Mouse (Mus musculus): Measurements from ENCODE around the gene Odf2. TPM values are rescaled to one million over a fixed set of nuclear protein-coding genes. Genes with fewer than 3 reads are reported as not detected.

Odf2 gene
- polyA plus RNA-seq, 1 experiment from 2014 or later = 80.5 TPM

- Histone ChIP-seq H3K9me3 (ENCODE audit: control insufficient read depth, low read length) (no peaks in the 10 kb centered on the region), H3K27ac (replicated peaks; ENCODE audit: low read depth, low read length) (no peak within 1 kb of the TSS), H3K36me3 (ENCODE audit: control insufficient read depth, insufficient read depth, low read length) (peaks cover 3% of the 10 kb centered on the region; the same call in 1 of the 2 replicates), H3K4me3 (ENCODE audit: low read depth, low read length) (peak within 1 kb of the TSS; percentile 87), H3K4me2 (ENCODE audit: low read depth, severe bottlenecking) (peak within 1 kb of the TSS; percentile 55), H3K9ac (ENCODE audit: low read length) (peak within 1 kb of the TSS; percentile 69), H3K4me1 (ENCODE audit: control insufficient read depth, insufficient read depth, low read length) (0 out of 2 replicates have a peak, but pooled peaks cover 4% of the 10 kb centered on the region), H3K27me3 (ENCODE audit: control insufficient read depth, insufficient read depth, low read length) (no peaks in the 10 kb centered on the region)
- DNase-seq (ENCODE audit: low spot score) = peak; percentile 98
- 3% methylated on average over 44 of the region's 44 CpGs for WGBS
- ATAC-seq (ENCODE audit: insufficient number of reproducible peaks, low FRiP score, low TSS enrichment, low read depth) = peak; percentile 89
Observed at GRCm38 (mm10) chr2:29934906-29935599, 46.0 kb downstream of the Odf2 start, which contains the start of gene Gle1. Gene Gle1 (plus strand): TSS chr2:29935426.

- WGBS = 93% methylated on average over 9 of the region's 9 CpGs
- DNase-seq (ENCODE audit: low spot score) = no peak
Observed at GRCm38 (mm10) chr2:29940073-29940472, 51.1 kb downstream of the Odf2 start.

GRCm38 (mm10) chr2:29940826-29941225, 51.8 kb downstream of the Odf2 start:
- Histone ChIP-seq H3K4me1 (ENCODE audit: control insufficient read depth, insufficient read depth, low read length) (0 out of 2 replicates have a peak, but pooled peaks cover 4% of the 10 kb centered on the region), H3K9ac (ENCODE audit: low read length) (no peak overlapping the region), H3K36me3 (ENCODE audit: control insufficient read depth, insufficient read depth, low read length) (peaks cover 19% of the 10 kb centered on the region), H3K9me3 (ENCODE audit: control insufficient read depth, low read length) (no peaks in the 10 kb centered on the region), H3K27me3 (ENCODE audit: control insufficient read depth, insufficient read depth, low read length) (no peaks in the 10 kb centered on the region), H3K27ac (replicated peaks; ENCODE audit: low read depth, low read length) (no peak overlapping the region), H3K4me3 (ENCODE audit: low read depth, low read length) (no peak overlapping the region), H3K4me2 (ENCODE audit: low read depth, severe bottlenecking) (no peak overlapping the region)
- ATAC-seq (ENCODE audit: insufficient number of reproducible peaks, low FRiP score, low TSS enrichment, low read depth) (no peak), DNase-seq (ENCODE audit: low spot score) (no peak)
- 94% methylated on average over 7 of the region's 7 CpGs for WGBS

More at GRCm38 (mm10) chr2:29940073-29940472, 51.1 kb downstream of the Odf2 start:
- 0 out of 2 replicates have a peak, but pooled peaks cover 4% of the 10 kb centered on the region for H3K4me1 ChIP-seq (ENCODE audit: control insufficient read depth, insufficient read depth, low read length)
- H3K27ac ChIP-seq (replicated peaks; ENCODE audit: low read depth, low read length) = no peak overlapping the region
- H3K9me3 ChIP-seq (ENCODE audit: control insufficient read depth, low read length) = no peaks in the 10 kb centered on the region
- no peaks in the 10 kb centered on the region for H3K27me3 ChIP-seq (ENCODE audit: control insufficient read depth, insufficient read depth, low read length)
- no peak for ATAC-seq (ENCODE audit: insufficient number of reproducible peaks, low FRiP score, low TSS enrichment, low read depth)
- H3K4me3 ChIP-seq (ENCODE audit: low read depth, low read length) = no peak overlapping the region
- H3K4me2 ChIP-seq (ENCODE audit: low read depth, severe bottlenecking) = no peak overlapping the region
- H3K36me3 ChIP-seq (ENCODE audit: control insufficient read depth, insufficient read depth, low read length) = peaks cover 18% of the 10 kb centered on the region
- no peak overlapping the region for H3K9ac ChIP-seq (ENCODE audit: low read length)

GRCm38 (mm10) chr2:29944723-29945122, 55.7 kb downstream of the Odf2 start:
- Histone ChIP-seq H3K4me2 (ENCODE audit: low read depth, severe bottlenecking) (no peak overlapping the region), H3K36me3 (ENCODE audit: control insufficient read depth, insufficient read depth, low read length) (peaks cover 18% of the 10 kb centered on the region), H3K4me3 (ENCODE audit: low read depth, low read length) (no peak overlapping the region), H3K4me1 (ENCODE audit: control insufficient read depth, insufficient read depth, low read length) (no peaks in the 10 kb centered on the region), H3K27me3 (ENCODE audit: control insufficient read depth, insufficient read depth, low read length) (no peaks in the 10 kb centered on the region), H3K9me3 (ENCODE audit: control insufficient read depth, low read length) (no peaks in the 10 kb centered on the region), H3K27ac (replicated peaks; ENCODE audit: low read depth, low read length) (no peak overlapping the region), H3K9ac (ENCODE audit: low read length) (no peak overlapping the region)
- DNase-seq (ENCODE audit: low spot score) (no peak), ATAC-seq (ENCODE audit: insufficient number of reproducible peaks, low FRiP score, low TSS enrichment, low read depth) (no peak)
- WGBS = 23% methylated on average over 1 of the region's 1 CpGs

- no peak for ATAC-seq (ENCODE audit: insufficient number of reproducible peaks, low FRiP score, low TSS enrichment, low read depth)
Observed at GRCm38 (mm10) chr2:29948896-29949295, 59.9 kb downstream of the Odf2 start.

GRCm38 (mm10) chr2:29961246-29961645, 72.2 kb downstream of the Odf2 start:
- ATAC-seq (ENCODE audit: insufficient number of reproducible peaks, low FRiP score, low TSS enrichment, low read depth) (no peak), DNase-seq (ENCODE audit: low spot score) (no peak)
- H3K9me3 ChIP-seq (ENCODE audit: control insufficient read depth, low read length) = no peaks in the 10 kb centered on the region
- no peak overlapping the region for H3K27ac ChIP-seq (replicated peaks; ENCODE audit: low read depth, low read length)
- no peak overlapping the region for H3K9ac ChIP-seq (ENCODE audit: low read length)
- H3K27me3 ChIP-seq (ENCODE audit: control insufficient read depth, insufficient read depth, low read length) = no peaks in the 10 kb centered on the region
- no peaks in the 10 kb centered on the region for H3K4me1 ChIP-seq (ENCODE audit: control insufficient read depth, insufficient read depth, low read length)
- H3K36me3 ChIP-seq (ENCODE audit: control insufficient read depth, insufficient read depth, low read length) = no peaks in the 10 kb centered on the region; the same call in 1 of the 2 replicates
- WGBS = 98% methylated on average over 7 of the region's 7 CpGs
- H3K4me2 ChIP-seq (ENCODE audit: low read depth, severe bottlenecking) = no peak overlapping the region
- H3K4me3 ChIP-seq (ENCODE audit: low read depth, low read length) = no peak overlapping the region

More at GRCm38 (mm10) chr2:29948896-29949295, 59.9 kb downstream of the Odf2 start:
- Histone ChIP-seq H3K9me3 (ENCODE audit: control insufficient read depth, low read length) (no peaks in the 10 kb centered on the region), H3K27me3 (ENCODE audit: control insufficient read depth, insufficient read depth, low read length) (no peaks in the 10 kb centered on the region), H3K36me3 (ENCODE audit: control insufficient read depth, insufficient read depth, low read length) (peaks cover 16% of the 10 kb centered on the region; the same call in 1 of the 2 replicates), H3K4me3 (ENCODE audit: low read depth, low read length) (no peak overlapping the region), H3K4me2 (ENCODE audit: low read depth, severe bottlenecking) (no peak overlapping the region), H3K9ac (ENCODE audit: low read length) (no peak overlapping the region), H3K27ac (replicated peaks; ENCODE audit: low read depth, low read length) (no peak overlapping the region), H3K4me1 (ENCODE audit: control insufficient read depth, insufficient read depth, low read length) (no peaks in the 10 kb centered on the region)
- WGBS = 91% methylated on average over 5 of the region's 5 CpGs
- no peak for DNase-seq (ENCODE audit: low spot score)

GRCm38 (mm10) chr2:29964354-29965249, 75.6 kb downstream of the Odf2 start:
- no peaks in the 10 kb centered on the region for H3K9me3 ChIP-seq (ENCODE audit: control insufficient read depth, low read length)
- H3K27ac ChIP-seq (replicated peaks; ENCODE audit: low read depth, low read length) = peak overlapping the region; percentile 73; the same call in 1 of the 2 replicates
- WGBS = 13% methylated on average over 10 of the region's 10 CpGs
- H3K9ac ChIP-seq (ENCODE audit: low read length) = peak overlapping the region; percentile 91
- peaks cover 4% of the 10 kb centered on the region; the same call in 1 of the 2 replicates for H3K4me1 ChIP-seq (ENCODE audit: control insufficient read depth, insufficient read depth, low read length)
- H3K4me3 ChIP-seq (ENCODE audit: low read depth, low read length) = peak overlapping the region; percentile 98
- ATAC-seq (ENCODE audit: insufficient number of reproducible peaks, low FRiP score, low TSS enrichment, low read depth) (no peak), DNase-seq (ENCODE audit: low spot score) (no peak)
- H3K27me3 ChIP-seq (ENCODE audit: control insufficient read depth, insufficient read depth, low read length) = no peaks in the 10 kb centered on the region
- no peaks in the 10 kb centered on the region; the same call in 1 of the 2 replicates for H3K36me3 ChIP-seq (ENCODE audit: control insufficient read depth, insufficient read depth, low read length)
- peak overlapping the region; percentile 54 for H3K4me2 ChIP-seq (ENCODE audit: low read depth, severe bottlenecking)

- peak within 1 kb of the TSS; percentile 54 for H3K4me2 ChIP-seq (ENCODE audit: low read depth, severe bottlenecking)
- DNase-seq (ENCODE audit: low spot score) = peak; percentile 96
- peak within 1 kb of the TSS; percentile 91 for H3K9ac ChIP-seq (ENCODE audit: low read length)
- H3K27ac ChIP-seq (replicated peaks; ENCODE audit: low read depth, low read length) = peak within 1 kb of the TSS; percentile 73
- no peaks in the 10 kb centered on the region for H3K9me3 ChIP-seq (ENCODE audit: control insufficient read depth, low read length)
- H3K4me3 ChIP-seq (ENCODE audit: low read depth, low read length) = peak within 1 kb of the TSS; percentile 98
- no peaks in the 10 kb centered on the region for H3K27me3 ChIP-seq (ENCODE audit: control insufficient read depth, insufficient read depth, low read length)
- peak; percentile 98 for ATAC-seq (ENCODE audit: insufficient number of reproducible peaks, low FRiP score, low TSS enrichment, low read depth)
- peaks cover 4% of the 10 kb centered on the region; the same call in 1 of the 2 replicates for H3K4me1 ChIP-seq (ENCODE audit: control insufficient read depth, insufficient read depth, low read length)
- under 1% methylated on average over 62 of the region's 82 CpGs for WGBS
- no peaks in the 10 kb centered on the region for H3K36me3 ChIP-seq (ENCODE audit: control insufficient read depth, insufficient read depth, low read length)
Observed at GRCm38 (mm10) chr2:29965250-29965843, 76.3 kb downstream of the Odf2 start, which contains the start of gene Sptan1. Gene Sptan1 (plus strand): TSS chr2:29965560.
